Mouse (Mus musculus): Measurements from ENCODE around the gene Drap1. TPM values are rescaled to one million over a fixed set of nuclear protein-coding genes. Genes with fewer than 3 reads are reported as not detected.
A peak's percentile ranks its signal among the peaks of the same experiment; 100 is the strongest.

Drap1 gene
- total RNA-seq, 1 experiment from 2014 or later: 125 TPM

GRCm38 (mm10) chr19:5390416-5390815, 34.4 kb downstream of the Drap1 start:
- no peak for ATAC-seq (replicated peaks; ENCODE audit: low read depth, poor library complexity, severe bottlenecking)

- ATAC-seq (replicated peaks; ENCODE audit: low read depth, poor library complexity, severe bottlenecking): peak; percentile 70
Observed at GRCm38 (mm10) chr19:5389647-5390046, 35.1 kb downstream of the Drap1 start.

- ATAC-seq (replicated peaks; ENCODE audit: low read depth, poor library complexity, severe bottlenecking): peak; percentile 94
Observed at GRCm38 (mm10) chr19:5388588-5389242, 36.1 kb downstream of the Drap1 start, which contains the start of gene Sart1. TSS of gene Sart1 (minus strand) at chr19:5388703.

GRCm38 (mm10) chr19:5388011-5388441, 36.8 kb downstream of the Drap1 start:
- no peak for ATAC-seq (replicated peaks; ENCODE audit: low read depth, poor library complexity, severe bottlenecking)

- ATAC-seq (replicated peaks; ENCODE audit: low read depth, poor library complexity, severe bottlenecking): no peak
Observed at GRCm38 (mm10) chr19:5384715-5385114, 40.1 kb downstream of the Drap1 start.

GRCm38 (mm10) chr19:5383326-5383725, 41.5 kb downstream of the Drap1 start:
- no peak for ATAC-seq (replicated peaks; ENCODE audit: low read depth, poor library complexity, severe bottlenecking)

DNA sequence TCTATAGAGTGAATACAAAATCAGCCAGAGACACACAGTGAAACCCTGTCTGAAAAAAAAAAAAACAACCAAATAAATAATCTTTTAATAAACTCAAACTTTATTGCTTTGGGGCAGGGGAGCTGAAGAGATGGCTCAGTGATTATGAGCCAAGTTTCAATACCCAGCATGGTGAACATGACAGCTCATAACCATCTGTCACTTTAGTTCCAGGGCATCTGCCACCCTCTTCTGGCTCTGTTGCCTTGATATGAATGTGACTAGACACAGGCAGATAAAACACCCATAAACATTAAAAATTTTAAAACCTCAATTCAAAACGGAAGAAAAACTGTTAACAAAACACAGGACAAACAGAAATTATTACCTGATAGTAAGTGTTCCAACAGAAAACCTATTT, 47.3 kb downstream of the Drap1 start:
- no peak for ATAC-seq (replicated peaks; ENCODE audit: low read depth, poor library complexity, severe bottlenecking)

- no peak for ATAC-seq (replicated peaks; ENCODE audit: low read depth, poor library complexity, severe bottlenecking)
Observed at GRCm38 (mm10) chr19:5374748-5375147, 50.0 kb downstream of the Drap1 start.

DNA sequence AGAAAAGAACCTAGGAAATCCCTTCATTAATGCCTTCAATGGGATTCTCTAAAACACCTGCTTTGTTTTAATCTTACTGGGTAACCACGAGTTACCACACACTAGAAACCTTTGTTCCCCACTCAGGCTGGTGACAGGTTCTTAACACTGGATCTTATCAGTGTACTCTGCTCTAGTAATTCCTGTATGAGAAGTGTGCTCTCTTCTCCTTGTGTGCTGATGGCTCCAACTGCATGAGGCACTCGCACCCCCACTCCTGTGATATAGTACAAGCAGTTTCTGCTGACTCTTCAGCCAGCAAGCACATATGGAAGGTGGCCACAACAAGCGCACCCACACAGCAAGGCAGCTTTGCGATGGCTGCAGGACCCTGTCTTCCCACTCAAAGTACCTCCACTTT, 50.6 kb downstream of the Drap1 start:
- no peak for ATAC-seq (replicated peaks; ENCODE audit: low read depth, poor library complexity, severe bottlenecking)

Other genes starting within 250 kb of the Drap1 start
- gene Pacs1, start 151.9 kb downstream of the Drap1 start, total RNA-seq (2017): 9.7 and 20.6 TPM in 2 replicates
- 235 and 265 TPM in 2 replicates for gene Sf3b2, start 129.5 kb downstream of the Drap1 start, total RNA-seq (2017)
- not detected in 2 replicates for gene Gal3st3, start 126.6 kb downstream of the Drap1 start, total RNA-seq (2017)
- gene Catsper1, start 89.2 kb downstream of the Drap1 start, total RNA-seq (2017): not detected in 2 replicates
- gene Cst6, start 75.4 kb downstream of the Drap1 start, total RNA-seq (2017): not detected in 2 replicates
- 60.0 and 61.7 TPM in 2 replicates for gene Eif1ad, start 58.2 kb downstream of the Drap1 start, total RNA-seq (2017)
- 71.4 and 75.6 TPM in 2 replicates for gene Banf1, start 57.8 kb downstream of the Drap1 start, total RNA-seq (2017)
- gene Sart1, start 36.3 kb downstream of the Drap1 start, total RNA-seq (2017): 93.3 and 103 TPM in 2 replicates
- gene Tsga10ip, start 22.5 kb downstream of the Drap1 start, total RNA-seq (2017): not detected in 2 replicates
- gene AI837181, start 165 bp upstream of the Drap1 start, total RNA-seq (2017): 9.2 and 10.3 TPM in 2 replicates
- gene Fosl1, start 22.6 kb upstream of the Drap1 start, total RNA-seq (2017): 0.63 and 0.78 TPM in 2 replicates
- gene Ccdc85b, start 32.9 kb upstream of the Drap1 start, total RNA-seq (2017): 3.0 and 5.4 TPM in 2 replicates
- 55.8 and 67.4 TPM in 2 replicates for gene Fibp, start 35.6 kb upstream of the Drap1 start, total RNA-seq (2017)
- 1.0 and 2.0 TPM in 2 replicates for gene Ctsw, start 43.5 kb upstream of the Drap1 start, total RNA-seq (2017)
- 0.09 TPM in 1 of 2 replicates, not detected in the other for gene Efemp2, start 49.0 kb upstream of the Drap1 start, total RNA-seq (2017)
- gene Mus81, start 63.4 kb upstream of the Drap1 start, total RNA-seq (2017): 20.7 and 26.9 TPM in 2 replicates
- gene Cfl1, start 65.5 kb upstream of the Drap1 start, total RNA-seq (2017): 940 and 946 TPM in 2 replicates
- not detected in 2 replicates for gene 1700020D05Rik, start 78.8 kb upstream of the Drap1 start, total RNA-seq (2017)
- 1.3 and 2.9 TPM in 2 replicates for gene Snx32, start 85.6 kb upstream of the Drap1 start, total RNA-seq (2017)
- gene Ovol1, start 135.7 kb upstream of the Drap1 start, total RNA-seq (2017): not detected in 2 replicates
- 5.2 and 8.0 TPM in 2 replicates for gene Ap5b1, start 143.0 kb upstream of the Drap1 start, total RNA-seq (2017)
- gene Rnaseh2c, start 176.9 kb upstream of the Drap1 start, total RNA-seq (2017): 65.1 and 78.4 TPM in 2 replicates
- 56.7 and 74.3 TPM in 2 replicates for gene Kat5, start 185.3 kb upstream of the Drap1 start, total RNA-seq (2017)
- 34.8 and 44.1 TPM in 2 replicates for gene Rela, start 212.5 kb upstream of the Drap1 start, total RNA-seq (2017)
- 23.0 and 113 TPM in 2 replicates for gene Sipa1, start 238.7 kb upstream of the Drap1 start, total RNA-seq (2017)